Mouse (Mus musculus) lung, postnatal 14 days (tissue): ENCODE measurements around the gene Pcif1.

Source experiments
- DNase-seq: peaks from one replicate; pipeline ENCODE4 v3.0.0; 2021

The Pcif1 gene

GRCm38 (mm10) chr2:164924100-164924857 is 45.2 kb downstream of the Pcif1 start:
- DNase-seq, result peak; percentile 92

DNA sequence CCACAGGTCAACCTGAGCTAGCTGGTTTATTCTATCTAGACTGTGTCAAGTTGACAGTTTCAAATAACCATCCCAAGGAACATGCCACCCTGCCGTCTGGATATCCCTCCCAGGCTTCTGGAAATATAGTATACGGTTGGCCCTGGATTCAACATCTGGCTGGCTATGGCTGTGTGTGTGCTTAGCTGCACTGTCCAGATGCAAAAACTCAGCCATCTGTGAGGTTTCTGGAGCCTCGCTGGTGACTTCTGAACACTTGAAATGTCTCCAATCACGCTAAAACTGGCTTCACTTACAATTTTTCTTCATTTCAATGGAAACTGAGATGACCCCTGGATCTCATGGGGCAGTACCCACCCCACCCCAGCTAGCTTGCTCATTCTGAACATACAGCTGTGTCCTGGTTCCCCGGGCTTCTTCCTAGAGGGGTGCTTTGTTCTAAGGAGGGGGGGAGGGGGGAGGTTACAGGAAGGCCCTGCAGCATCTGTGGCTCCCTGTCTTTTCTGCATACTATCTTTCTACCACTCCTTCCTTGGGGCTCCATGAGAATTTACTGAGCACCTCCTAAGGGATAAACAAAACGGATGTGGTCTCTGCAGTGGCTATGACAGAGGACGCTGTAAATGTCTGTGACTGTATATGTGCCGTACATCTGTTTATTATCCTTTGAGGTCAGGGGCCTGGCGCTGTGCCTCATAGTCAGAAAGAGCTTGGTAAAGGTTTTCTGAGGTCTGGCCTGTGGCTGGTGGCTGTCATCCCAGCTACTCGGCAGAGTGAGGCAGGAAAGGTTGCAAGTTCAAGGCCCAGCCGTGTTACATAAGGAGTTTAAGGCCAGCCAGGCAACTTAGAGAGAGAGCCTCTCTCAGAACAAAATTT is 51.8 kb downstream of the Pcif1 start:
- DNase-seq, result no peak

GRCm38 (mm10) chr2:164933534-164933933 is 54.4 kb downstream of the Pcif1 start:
- no peak for DNase-seq

GRCm38 (mm10) chr2:164935991-164936390 is 56.9 kb downstream of the Pcif1 start:
- peak; percentile 26 for DNase-seq

DNA sequence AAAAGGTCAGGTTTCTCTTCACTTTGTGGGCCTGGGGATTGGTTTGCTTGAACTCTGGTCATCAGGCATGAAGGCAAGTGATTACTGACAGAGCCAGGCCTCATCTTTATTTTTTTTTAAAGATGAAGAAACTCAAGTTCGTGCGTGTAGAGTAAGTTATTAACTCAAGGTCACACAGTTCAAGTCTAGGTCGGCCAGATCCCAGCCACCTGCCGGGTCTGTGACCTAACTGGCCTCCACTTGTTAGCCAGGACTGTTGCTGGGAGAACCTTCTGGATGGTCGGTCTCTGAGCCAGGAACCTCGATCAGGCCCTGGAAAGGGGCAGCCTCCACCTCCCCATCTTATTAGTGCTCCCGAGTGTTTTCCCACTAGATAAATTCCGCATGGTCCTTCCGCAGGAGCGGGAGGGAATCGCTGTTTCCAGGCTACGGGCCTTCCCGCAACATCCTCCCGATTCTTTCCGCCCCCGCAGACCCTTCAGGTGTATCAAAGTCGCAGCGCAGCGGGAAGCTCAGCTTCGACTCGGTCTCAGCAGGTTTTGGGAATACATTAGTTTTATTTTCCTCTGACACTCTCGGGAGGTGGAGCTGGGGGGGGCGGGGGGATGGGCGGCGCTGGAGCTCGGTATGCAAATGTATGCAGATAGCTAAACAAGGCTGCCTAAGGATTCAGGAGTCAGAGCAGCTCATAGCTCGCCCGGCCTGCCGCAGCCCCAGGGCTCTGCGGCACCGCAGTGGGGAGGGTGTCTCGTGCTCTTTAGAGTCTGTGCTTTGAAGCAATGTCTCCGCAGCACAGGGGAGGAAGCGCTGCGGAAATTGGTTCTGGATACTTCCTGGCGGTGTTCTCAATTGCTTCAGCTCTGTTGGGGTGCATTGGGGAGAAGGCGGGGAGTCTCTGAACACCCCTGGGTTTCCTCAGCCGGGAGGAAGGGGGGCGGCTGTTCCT is 59.3 kb downstream of the Pcif1 start:
- DNase-seq, result peak; percentile 19

GRCm38 (mm10) chr2:164939106-164939505 is 60.0 kb downstream of the Pcif1 start:
- no peak for DNase-seq

DNA sequence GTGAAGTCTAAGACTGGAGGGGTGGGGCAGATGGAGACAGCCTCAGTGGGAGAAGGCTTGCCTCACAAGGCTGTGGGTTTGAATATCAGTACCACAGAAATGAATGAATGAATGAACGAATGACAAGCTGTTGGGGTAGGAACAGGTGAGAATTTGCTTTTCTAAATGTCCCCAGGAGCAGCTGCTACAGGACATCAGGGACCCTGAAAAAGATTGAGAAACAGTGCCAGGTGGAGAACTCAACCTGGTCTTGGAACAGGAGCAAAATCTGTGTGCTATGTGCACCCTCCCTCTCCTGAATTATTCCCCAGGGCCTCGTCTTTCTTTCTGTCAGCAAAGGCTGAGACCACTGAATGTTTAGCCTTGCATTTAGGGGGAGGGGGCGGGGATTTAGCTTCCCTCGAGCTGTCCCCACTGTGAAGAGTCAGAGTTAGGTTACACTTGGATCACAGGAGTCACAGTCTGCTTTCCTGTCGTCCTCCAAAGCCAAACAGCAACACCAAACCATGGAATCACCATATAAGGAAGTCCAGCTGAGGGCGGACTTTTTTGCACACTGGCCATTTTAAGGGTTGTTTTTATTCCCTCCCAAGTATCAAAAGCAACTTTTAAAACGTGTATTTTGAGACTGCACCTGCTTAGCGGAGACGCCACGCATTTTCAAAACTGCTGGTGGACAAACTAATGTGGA is 61.2 kb downstream of the Pcif1 start, which contains the start of gene Mmp9:
Mmp9 (plus strand) TSS at position 641 of the 691 bp plus-strand sequence.
- DNase-seq, result no peak

- peak; percentile 21 for DNase-seq
Observed at GRCm38 (mm10) chr2:164942692-164943290, 63.7 kb downstream of the Pcif1 start.
